In the genomic region with DNA sequence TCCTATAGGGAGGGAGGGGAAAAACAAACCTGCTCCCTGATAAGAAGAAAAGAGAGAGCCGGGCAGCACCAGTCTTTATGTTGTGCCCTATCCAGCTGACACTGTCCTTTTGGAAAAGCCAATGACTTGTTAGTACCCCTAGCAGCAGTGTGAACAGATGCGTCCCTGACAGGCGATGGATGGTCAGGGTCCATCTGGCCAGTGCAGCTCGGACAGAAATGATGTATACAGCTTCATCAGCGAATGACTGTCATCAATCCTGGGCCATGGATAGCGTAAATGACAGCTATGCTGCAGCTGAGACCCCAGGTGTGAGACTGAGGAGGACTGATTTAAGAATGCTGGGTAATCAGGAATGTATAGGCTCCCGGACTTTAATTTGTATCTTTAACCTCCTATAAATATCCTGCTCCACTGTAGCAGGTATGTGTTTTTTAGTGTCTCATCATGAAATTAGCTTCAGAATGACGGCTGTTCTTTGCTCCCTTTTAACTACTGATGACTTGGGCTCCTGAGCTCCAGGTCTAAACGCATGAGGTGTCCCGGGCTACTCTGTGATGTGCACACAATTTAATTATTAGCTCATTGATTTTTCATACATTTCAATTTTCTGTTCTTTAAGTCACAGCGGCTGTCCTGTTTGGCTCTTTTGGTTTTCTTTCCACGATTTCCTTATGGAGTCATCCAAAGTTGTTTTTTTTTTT, we compare ENCODE assay signal across 21 mouse cellular contexts.
DNase-seq lines count a peak whose midpoint lies in the region; ATAC-seq and TF ChIP-seq lines count a peak whose summit lies in the region.
"Had no signal": no experiment of that assay in that cellular context is flagged by ENCODE, and none has a peak within 500 bp of the region (broad histone marks: within the 10 kb centered on the region; RNA-seq: fewer than 3 reads in every experiment).

No protein-coding gene starts in this region.

- H3K36me3 ChIP-seq in forebrain, embryonic 11.5 days (ENCODE audit: control insufficient read depth, insufficient read depth, low read length) = no peaks in the 10 kb centered on the region
- H3K36me3 ChIP-seq in forebrain, embryonic 15.5 days = no peaks in the 10 kb centered on the region
- no peaks in the 10 kb centered on the region for H3K36me3 ChIP-seq in midbrain, postnatal 0 days (ENCODE audit: insufficient read depth, low read length)
- no peaks in the 10 kb centered on the region for H3K36me3 ChIP-seq in midbrain, embryonic 14.5 days (ENCODE audit: control insufficient read depth, insufficient read depth, low read length)
- H3K36me3 ChIP-seq in hindbrain, postnatal 0 days (ENCODE audit: insufficient read depth, low read length) = no peaks in the 10 kb centered on the region
- H3K36me3 ChIP-seq in heart, embryonic 10.5 days = no peaks in the 10 kb centered on the region
- H3K36me3 ChIP-seq: embryonic facial prominence, embryonic 13.5 days; limb, embryonic 13.5 days had no signal

- H3K27ac ChIP-seq in forebrain, embryonic 11.5 days (ENCODE audit: low read depth, low read length) = no peak overlapping the region
- no peak overlapping the region for H3K27ac ChIP-seq in forebrain, embryonic 15.5 days (replicated peaks)
- no peak overlapping the region for H3K27ac ChIP-seq in midbrain, postnatal 0 days (ENCODE audit: low read depth, low read length)
- no peak overlapping the region for H3K27ac ChIP-seq in midbrain, embryonic 14.5 days (replicated peaks; ENCODE audit: low read depth, low read length)
- H3K27ac ChIP-seq in hindbrain, postnatal 0 days = no peak overlapping the region
- H3K27ac ChIP-seq in heart, embryonic 10.5 days = no peak overlapping the region
- H3K27ac ChIP-seq: embryonic facial prominence, embryonic 13.5 days; gastrocnemius, adult 2 months; heart, adult 2 months; limb, embryonic 13.5 days; liver, embryonic 14.5 days had no signal

- H3K4me3 ChIP-seq in forebrain, embryonic 11.5 days (ENCODE audit: low read depth, low read length) = no peak overlapping the region
- H3K4me3 ChIP-seq in forebrain, embryonic 15.5 days = no peak overlapping the region
- H3K4me3 ChIP-seq in midbrain, postnatal 0 days (ENCODE audit: low read depth, low read length) = no peak overlapping the region
- no peak overlapping the region for H3K4me3 ChIP-seq in midbrain, embryonic 14.5 days (replicated peaks; ENCODE audit: low read depth, low read length)
- H3K4me3 ChIP-seq in hindbrain, postnatal 0 days (ENCODE audit: low read length) = no peak overlapping the region
- H3K4me3 ChIP-seq in heart, embryonic 10.5 days = no peak overlapping the region
- H3K4me3 ChIP-seq: embryonic facial prominence, embryonic 13.5 days; gastrocnemius, adult 2 months; heart, adult 2 months; limb, embryonic 13.5 days had no signal

- peak; percentile 59 for ATAC-seq in forebrain, embryonic 11.5 days (replicated peaks; ENCODE audit: low FRiP score)
- ATAC-seq in forebrain, embryonic 15.5 days (replicated peaks) = no peak
- ATAC-seq in midbrain, postnatal 0 days (ENCODE audit: low FRiP score) = no peak; the same call in 1 of the 2 replicates
- ATAC-seq in midbrain, embryonic 14.5 days (ENCODE audit: low FRiP score, low TSS enrichment) = no peak; the same call in 1 of the 2 replicates
- peak; percentile 58 for ATAC-seq in hindbrain, postnatal 0 days

- no peaks in the 10 kb centered on the region for H3K9me3 ChIP-seq in forebrain, embryonic 11.5 days (ENCODE audit: control insufficient read depth, low read length)
- no peaks in the 10 kb centered on the region for H3K9me3 ChIP-seq in forebrain, embryonic 15.5 days
- no peaks in the 10 kb centered on the region for H3K9me3 ChIP-seq in midbrain, postnatal 0 days (ENCODE audit: low read length)
- H3K9me3 ChIP-seq in midbrain, embryonic 14.5 days (ENCODE audit: control insufficient read depth, low read length) = no peaks in the 10 kb centered on the region
- H3K9me3 ChIP-seq in hindbrain, postnatal 0 days (ENCODE audit: low read length) = no peaks in the 10 kb centered on the region
- H3K9me3 ChIP-seq in heart, embryonic 10.5 days = no peaks in the 10 kb centered on the region
- H3K9me3 ChIP-seq: embryonic facial prominence, embryonic 13.5 days; limb, embryonic 13.5 days had no signal

- TF ChIP-seq CTCF in midbrain, postnatal 0 days (IDR thresholded peaks at IDR 0.05) = no peak
- no peak for TF ChIP-seq CTCF in hindbrain, postnatal 0 days (IDR thresholded peaks at IDR 0.05; ENCODE audit: low read depth)

- WGBS in forebrain, embryonic 11.5 days = 81% methylated on average over 12 of the region's 12 CpGs
- 72% methylated on average over 12 of the region's 12 CpGs for WGBS in forebrain, embryonic 15.5 days
- 66% methylated on average over 12 of the region's 12 CpGs for whole genome bisulfite sequencing in midbrain, postnatal 0 days
- WGBS in midbrain, embryonic 14.5 days = 59% methylated on average over 12 of the region's 12 CpGs
- 47% methylated on average over 12 of the region's 12 CpGs for WGBS in hindbrain, postnatal 0 days
- 71% methylated on average over 12 of the region's 12 CpGs for WGBS in heart, embryonic 10.5 days

- H3K27me3 ChIP-seq in forebrain, embryonic 11.5 days (ENCODE audit: control insufficient read depth, insufficient read depth, low read length) = no peaks in the 10 kb centered on the region
- peaks cover 9% of the 10 kb centered on the region; the same call in 1 of the 2 replicates for H3K27me3 ChIP-seq in forebrain, embryonic 15.5 days
- no peaks in the 10 kb centered on the region for H3K27me3 ChIP-seq in midbrain, postnatal 0 days (ENCODE audit: insufficient read depth, low read length)
- no peaks in the 10 kb centered on the region for H3K27me3 ChIP-seq in midbrain, embryonic 14.5 days (ENCODE audit: control insufficient read depth, insufficient read depth, low read length)
- no peaks in the 10 kb centered on the region for H3K27me3 ChIP-seq in hindbrain, postnatal 0 days (ENCODE audit: insufficient read depth, low read length)
- H3K27me3 ChIP-seq in heart, embryonic 10.5 days (ENCODE audit: insufficient read depth, poor library complexity, severe bottlenecking) = no peaks in the 10 kb centered on the region
- H3K27me3 ChIP-seq: CH12.LX; limb, embryonic 13.5 days had no signal

- H3K9ac ChIP-seq in forebrain, embryonic 11.5 days (ENCODE audit: low read length) = no peak overlapping the region
- no peak overlapping the region for H3K9ac ChIP-seq in forebrain, embryonic 15.5 days (replicated peaks)
- H3K9ac ChIP-seq in midbrain, postnatal 0 days (replicated peaks; ENCODE audit: low read length, poor library complexity, severe bottlenecking) = no peak overlapping the region
- H3K9ac ChIP-seq in midbrain, embryonic 14.5 days (replicated peaks; ENCODE audit: low read length) = no peak overlapping the region
- no peak overlapping the region for H3K9ac ChIP-seq in hindbrain, postnatal 0 days (replicated peaks; ENCODE audit: low read length)
- H3K9ac ChIP-seq: embryonic facial prominence, embryonic 13.5 days; limb, embryonic 13.5 days; liver, embryonic 14.5 days had no signal

- H3K4me1 ChIP-seq in forebrain, embryonic 11.5 days (replicated peaks; ENCODE audit: control insufficient read depth, insufficient read depth, low read length) = no peaks in the 10 kb centered on the region
- peaks cover 10% of the 10 kb centered on the region; the same call in 1 of the 2 replicates for H3K4me1 ChIP-seq in forebrain, embryonic 15.5 days
- H3K4me1 ChIP-seq in midbrain, postnatal 0 days (ENCODE audit: insufficient read depth, low read length) = no peaks in the 10 kb centered on the region
- peaks cover 3% of the 10 kb centered on the region; the same call in 1 of the 2 replicates for H3K4me1 ChIP-seq in midbrain, embryonic 14.5 days (ENCODE audit: control insufficient read depth, insufficient read depth, low read length)
- H3K4me1 ChIP-seq in hindbrain, postnatal 0 days (ENCODE audit: insufficient read depth, low read length) = no peaks in the 10 kb centered on the region
- no peaks in the 10 kb centered on the region for H3K4me1 ChIP-seq in heart, embryonic 10.5 days
- H3K4me1 ChIP-seq: embryonic facial prominence, embryonic 13.5 days; limb, embryonic 13.5 days had no signal

- no peak for DNase-seq in forebrain, embryonic 11.5 days (ENCODE audit: low spot score)
- DNase-seq in midbrain, postnatal 0 days (ENCODE audit: low spot score) = peak; percentile 15
- no peak for DNase-seq in midbrain, embryonic 14.5 days
- DNase-seq in hindbrain, postnatal 0 days (ENCODE audit: low spot score) = peak; percentile 24
- DNase-seq in heart, adult 8-10 months (ENCODE audit: low spot score) = no peak
- DNase-seq in lung, postnatal 4 days = no peak
- no peak for DNase-seq in heart, embryonic 10.5 days (ENCODE audit: low spot score)
- DNase-seq: adrenal gland, adult 2 months; cerebellum, adult 11 months; cerebellum, postnatal 14 days; gastrocnemius, adult 2 months; heart, adult 2 months; kidney, adult 2 months; kidney, postnatal 36 days; layer of hippocampus, adult 9-11 months; right cerebral cortex, adult 18-20 months had no signal

- no peak overlapping the region for H3K4me2 ChIP-seq in forebrain, embryonic 11.5 days (ENCODE audit: low read depth, low read length, severe bottlenecking)
- no peak overlapping the region for H3K4me2 ChIP-seq in forebrain, embryonic 15.5 days (replicated peaks)
- H3K4me2 ChIP-seq in midbrain, postnatal 0 days (ENCODE audit: low read depth, low read length, poor library complexity, severe bottlenecking) = no peak overlapping the region
- H3K4me2 ChIP-seq in midbrain, embryonic 14.5 days (ENCODE audit: low read length) = no peak overlapping the region
- peak overlapping the region; percentile 1; the same call in 1 of the 2 replicates for H3K4me2 ChIP-seq in hindbrain, postnatal 0 days (ENCODE audit: low read depth, low read length)
- H3K4me2 ChIP-seq: embryonic facial prominence, embryonic 13.5 days; limb, embryonic 13.5 days had no signal

Comparison
In these comparisons a context has a peak if more than half of its experiments do, and no peak if none do; other contexts are left out.
1. ATAC-seq: peak in forebrain, embryonic 11.5 days (single experiment) and hindbrain, postnatal 0 days (single experiment); none in forebrain, embryonic 15.5 days (single experiment), midbrain, postnatal 0 days (single experiment) and midbrain, embryonic 14.5 days (single experiment).
2. DNase-seq: peak in midbrain, postnatal 0 days (single experiment) and hindbrain, postnatal 0 days (single experiment); none in forebrain, embryonic 11.5 days (single experiment), midbrain, embryonic 14.5 days (single experiment), heart, adult 8-10 months (single experiment), lung, postnatal 4 days (0 of 2) and heart, embryonic 10.5 days (single experiment).